Mouse (Mus musculus) heart, postnatal 36 days (tissue): Measurements from ENCODE around the gene Opcml. TPM values are rescaled to one million over a fixed set of nuclear protein-coding genes. Genes with fewer than 3 reads are reported as not detected.
A peak's percentile ranks its signal among the peaks of the same experiment; 100 is the strongest.

Source experiments
- DNase-seq, 2 experiments: peaks; one replicate each; pipeline ENCODE4 v3.0.0; 2021 to 2022
- intact Hi-C: fragments of 180-260 bp; cut with DNase I; formaldehyde crosslinking; loops from one replicate; pipeline ENCODE4 v1.15.1; 2025
- total RNA-seq, 2 experiments: library from RNA; stranded (reverse); gene quantifications; 2 replicates each; pipeline ENCODE4 v1.2.3; 2021

The Opcml gene
- total RNA-seq = 1 to 10 TPM in 1 of 2 experiments, under 1 TPM in 1; 0.86 to 1.2 TPM

DNA sequence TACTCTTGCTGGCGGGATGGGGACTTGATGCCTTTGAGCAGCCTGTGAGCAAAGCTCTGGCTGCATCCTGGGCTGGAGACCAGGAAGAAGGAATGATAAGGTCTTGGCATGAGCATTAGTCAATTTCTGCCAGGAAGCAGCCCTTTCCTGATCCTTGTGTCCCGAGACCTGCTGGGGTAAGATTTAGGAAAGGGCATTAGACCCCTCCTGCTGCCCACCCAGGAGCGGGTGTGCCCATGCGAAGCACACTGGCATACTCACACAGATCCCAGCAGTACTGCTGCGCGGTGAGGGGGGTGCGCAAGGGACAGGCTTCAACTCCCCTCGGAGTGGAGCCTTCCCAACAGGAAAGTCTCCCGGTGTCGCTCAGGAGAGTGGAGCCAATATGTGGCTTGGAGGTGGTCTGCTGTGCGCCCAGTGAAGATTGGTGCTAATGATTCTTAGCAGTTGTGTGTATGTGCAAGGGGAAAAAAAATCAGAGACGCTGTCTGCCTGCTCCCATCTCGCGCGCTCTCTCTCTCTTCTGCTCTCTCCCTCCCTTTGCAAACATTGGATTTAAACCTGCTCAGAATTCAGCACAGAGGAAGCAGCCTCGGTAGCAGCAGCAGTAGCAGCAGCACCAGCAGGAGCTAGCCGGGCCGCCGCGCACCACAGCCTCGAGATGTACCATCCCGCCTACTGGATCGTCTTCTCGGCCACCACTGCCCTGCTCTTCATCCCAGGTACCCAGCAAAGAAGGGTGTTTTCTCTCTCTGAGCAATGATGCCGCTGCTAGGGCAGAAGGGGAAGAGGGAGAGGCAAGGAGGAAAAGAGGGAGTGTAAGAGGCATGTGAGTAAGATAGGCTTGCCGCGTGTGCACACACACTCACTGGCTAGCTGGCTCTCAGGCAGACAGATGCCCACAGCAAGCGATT, at the start of gene Opcml:
Gene Opcml, plus strand, starts transcription at position 51 of the 914 bp plus-strand sequence.
- no peak for DNase-seq
- intact Hi-C loops = no loop called here

DNA sequence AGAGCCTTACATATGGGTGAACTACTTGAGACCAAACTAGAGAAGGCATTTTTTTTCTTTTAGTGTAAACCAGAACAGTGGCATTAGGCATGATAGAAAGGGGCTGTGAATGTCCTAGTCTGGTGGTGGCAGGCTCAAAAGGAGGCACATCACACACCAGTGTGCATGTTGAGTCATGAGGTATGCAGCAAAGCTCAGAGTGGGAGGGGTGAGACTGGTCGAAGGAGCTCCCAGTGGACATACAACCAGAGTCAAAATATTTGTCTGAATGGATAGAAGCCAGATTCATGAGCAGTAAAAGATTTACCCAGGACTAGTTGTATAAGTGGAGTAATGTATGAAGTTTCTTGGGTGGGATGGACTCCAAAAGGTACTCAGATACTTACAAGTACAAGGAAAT, 31.9 kb upstream of the Opcml start:
- no peak for DNase-seq
- intact Hi-C loops = no loop called here

DNA sequence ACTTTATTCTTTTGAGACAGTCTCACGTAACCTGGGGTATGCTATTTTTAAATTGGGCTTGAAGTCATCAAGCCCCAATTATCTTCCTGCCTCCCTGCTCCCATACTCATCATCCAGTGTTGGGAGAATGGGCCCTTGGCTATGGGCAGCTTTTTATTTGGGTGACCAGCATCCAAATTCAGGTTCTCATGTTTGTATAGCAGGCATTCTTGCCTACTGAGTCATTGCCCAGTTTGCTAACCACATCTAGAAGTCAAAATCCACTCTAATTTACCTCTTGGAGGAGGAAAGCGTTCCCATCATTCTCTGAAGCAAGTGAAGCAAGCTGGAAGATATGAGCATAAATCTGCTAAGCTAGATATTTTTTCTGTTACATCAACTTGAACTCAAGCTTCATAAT, 29.4 kb upstream of the Opcml start:
- intact Hi-C loops = no loop called here
- no peak for DNase-seq

DNA sequence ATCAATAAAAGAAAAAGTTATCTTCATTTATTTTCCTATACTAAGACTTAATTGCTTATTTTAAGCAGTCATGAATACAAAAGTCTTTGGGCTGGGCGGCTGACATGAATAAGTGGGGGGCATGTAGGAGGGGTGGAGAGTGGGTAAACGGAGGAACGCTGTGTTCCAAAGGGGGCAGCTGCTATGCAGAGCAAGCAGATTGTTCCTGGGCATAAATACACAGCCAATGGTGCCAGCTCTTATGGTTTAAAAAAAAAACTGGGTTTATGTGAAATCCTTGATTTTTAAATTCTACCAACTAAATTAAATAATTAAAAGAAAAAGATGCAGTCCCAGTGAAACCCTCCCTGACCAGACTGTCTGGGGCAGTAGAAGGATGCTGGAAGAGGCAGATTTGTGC, 24.1 kb upstream of the Opcml start:
- intact Hi-C loops = no loop called here
- DNase-seq = no peak

DNA sequence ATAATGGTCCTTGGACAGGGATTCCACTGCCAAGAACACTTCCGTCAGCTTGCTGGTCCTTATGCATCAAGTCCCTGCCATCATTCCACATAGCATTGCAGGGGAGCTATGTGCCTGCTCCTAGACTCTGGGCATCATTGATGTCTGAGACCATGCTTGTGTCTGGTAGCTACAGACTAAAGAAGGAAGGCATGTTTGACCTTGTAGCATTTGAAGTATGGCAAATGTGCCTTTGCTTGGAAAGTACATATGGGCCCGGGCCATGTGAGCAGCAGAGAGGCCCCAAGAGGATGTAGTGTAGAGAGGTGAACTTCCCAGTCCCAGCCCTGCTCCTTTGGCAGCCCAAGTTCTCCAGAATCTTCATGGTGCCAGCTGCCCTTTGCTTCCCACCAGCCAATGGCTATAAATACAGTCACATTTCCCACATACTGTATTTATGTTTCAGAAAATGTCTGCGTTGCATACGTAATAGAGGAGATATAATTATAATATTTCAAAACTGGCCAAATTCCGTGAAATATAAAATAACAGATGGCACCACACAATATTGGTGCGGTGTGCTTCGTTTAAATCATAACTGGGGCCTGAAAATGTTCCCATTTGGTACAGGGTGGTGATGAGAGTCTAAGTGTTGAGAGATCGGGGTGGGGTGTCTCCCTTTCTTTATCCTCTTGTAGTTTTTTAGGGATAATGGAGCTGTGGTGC, 23.2 kb upstream of the Opcml start:
- intact Hi-C loops = no loop called here
- DNase-seq = no peak

DNA sequence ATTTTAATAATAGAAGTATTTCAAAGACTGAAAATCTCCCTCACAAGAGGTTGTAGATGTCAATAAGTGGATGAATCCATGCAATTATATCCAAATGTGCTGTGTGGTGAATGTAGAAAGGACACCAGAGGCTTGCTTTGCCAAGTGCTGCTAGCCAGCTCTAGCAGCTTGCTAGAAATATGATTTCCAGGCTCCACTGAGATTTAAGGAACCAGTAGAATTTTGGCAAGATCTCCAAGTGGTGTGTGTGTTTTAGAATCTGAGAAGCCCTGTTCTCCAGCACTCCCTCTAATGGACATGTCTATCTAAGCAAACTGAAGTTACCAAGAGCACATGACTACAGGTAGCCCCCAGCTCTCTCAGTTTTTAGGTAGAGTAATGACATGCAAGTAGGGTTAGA, 21.8 kb upstream of the Opcml start:
- DNase-seq = no peak
- intact Hi-C loops = no loop called here

DNA sequence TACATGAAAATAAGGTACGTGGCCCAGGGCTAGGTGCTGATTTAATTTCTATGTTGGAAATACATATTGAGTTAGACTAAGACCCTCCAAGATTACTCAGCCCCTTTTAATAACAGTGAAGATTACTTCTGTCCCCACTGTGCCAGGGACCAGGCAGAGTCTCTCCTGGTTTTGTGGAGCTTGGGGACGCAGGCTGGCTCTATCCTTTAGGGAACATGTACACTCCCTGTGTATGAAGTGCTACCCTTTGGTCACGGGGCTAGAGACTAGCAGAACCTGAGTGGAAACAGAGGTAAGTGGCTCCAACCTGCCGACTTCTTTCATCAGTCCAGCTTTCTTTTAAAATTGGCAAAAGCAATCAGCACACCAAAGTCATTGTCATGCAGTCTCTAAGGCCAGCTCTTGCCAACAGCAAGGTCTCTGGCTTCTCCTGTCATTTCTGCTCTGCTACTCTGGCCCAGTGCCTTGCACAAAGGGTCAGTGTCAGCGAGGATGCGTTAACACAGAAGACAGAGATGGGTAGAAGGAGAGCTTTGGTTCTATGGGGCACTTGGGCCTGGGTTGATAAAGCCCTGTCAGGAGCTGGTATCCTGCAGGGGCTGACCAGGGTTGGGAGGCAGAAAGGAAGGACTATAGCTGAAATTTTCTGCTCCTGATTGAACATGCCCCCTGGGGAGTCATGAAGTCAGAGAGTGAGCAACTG, 9.1 kb upstream of the Opcml start:
- DNase-seq = no peak
- intact Hi-C loops = no loop called here

DNA sequence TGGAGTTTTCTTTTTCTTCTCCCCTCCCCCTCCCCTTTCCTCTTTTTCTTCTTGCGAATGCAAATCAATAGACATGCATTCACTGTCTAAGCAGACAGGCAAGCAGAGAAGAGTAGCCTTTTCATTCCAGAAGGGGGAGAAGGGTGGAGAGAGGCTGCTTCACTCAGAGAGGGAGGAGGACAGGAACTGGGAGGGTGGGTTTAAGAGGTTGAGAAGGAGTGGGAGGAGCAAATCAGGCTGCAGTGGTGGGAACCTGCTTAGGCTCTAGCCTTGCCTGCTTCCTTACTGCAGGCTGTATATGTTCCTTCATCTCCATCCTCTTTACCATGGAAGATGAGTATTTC, 8.6 kb upstream of the Opcml start:
- intact Hi-C loops = no loop called here
- no peak for DNase-seq

DNA sequence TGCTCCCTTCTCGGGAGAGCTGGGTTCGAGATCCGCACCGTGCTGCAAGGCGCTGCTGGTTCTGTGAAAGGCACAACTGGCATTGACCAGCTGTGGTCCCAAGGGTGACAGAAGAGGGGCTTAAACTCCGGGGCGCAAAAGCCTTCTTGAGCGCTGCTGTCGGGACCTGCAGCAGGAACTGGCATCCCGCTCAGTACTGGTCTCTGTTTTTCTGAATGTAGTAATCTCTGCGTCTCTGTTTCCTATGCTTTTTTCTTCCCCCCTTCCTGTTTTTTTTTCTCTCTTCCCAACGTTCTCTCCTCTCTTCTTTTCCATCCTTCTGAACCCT, 1.0 kb downstream of the Opcml start:
- DNase-seq = no peak
- intact Hi-C loops = no loop called here

DNA sequence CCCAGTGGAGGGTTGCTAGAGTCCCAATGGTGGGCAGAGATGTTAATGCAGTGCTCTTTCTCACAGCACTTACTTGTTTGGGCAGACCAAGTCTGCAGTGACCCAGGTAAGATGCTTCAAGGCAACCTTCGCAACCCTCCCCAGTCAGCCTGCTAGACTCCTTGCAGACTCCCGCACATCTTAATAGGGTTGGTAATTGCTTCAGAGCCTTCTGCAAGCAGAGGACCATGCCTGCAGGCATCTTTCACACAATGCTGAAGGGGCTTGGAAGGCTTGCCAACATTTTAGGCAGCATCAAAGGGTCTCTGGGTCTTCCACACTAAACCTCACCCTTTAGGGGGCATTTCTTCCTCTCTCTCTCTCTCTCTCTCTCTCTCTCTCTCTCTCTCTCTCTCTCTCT, 1.7 kb downstream of the Opcml start:
- no peak for DNase-seq
- intact Hi-C loops = no loop called here

DNA sequence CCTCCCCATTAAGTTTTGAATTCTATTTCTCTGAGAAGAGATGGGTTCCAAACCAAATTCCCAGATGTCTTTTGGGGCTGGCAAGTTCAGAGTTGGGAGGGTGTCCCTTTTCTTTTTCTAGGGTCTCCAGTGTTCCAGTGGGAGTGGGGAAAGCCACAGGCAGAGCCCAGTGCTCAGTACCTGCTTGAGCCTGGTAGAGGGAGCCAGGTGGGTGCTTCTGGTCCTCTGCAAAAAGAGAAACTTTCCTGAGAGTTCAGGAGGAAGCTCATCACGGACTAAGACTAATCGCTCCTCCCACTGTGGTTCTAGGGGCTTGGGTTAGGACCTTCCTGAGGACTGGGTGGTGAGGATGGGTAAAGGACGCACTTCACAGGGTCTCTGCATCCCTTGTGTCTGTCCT, 2.4 kb downstream of the Opcml start:
- intact Hi-C loops = no loop called here

DNA sequence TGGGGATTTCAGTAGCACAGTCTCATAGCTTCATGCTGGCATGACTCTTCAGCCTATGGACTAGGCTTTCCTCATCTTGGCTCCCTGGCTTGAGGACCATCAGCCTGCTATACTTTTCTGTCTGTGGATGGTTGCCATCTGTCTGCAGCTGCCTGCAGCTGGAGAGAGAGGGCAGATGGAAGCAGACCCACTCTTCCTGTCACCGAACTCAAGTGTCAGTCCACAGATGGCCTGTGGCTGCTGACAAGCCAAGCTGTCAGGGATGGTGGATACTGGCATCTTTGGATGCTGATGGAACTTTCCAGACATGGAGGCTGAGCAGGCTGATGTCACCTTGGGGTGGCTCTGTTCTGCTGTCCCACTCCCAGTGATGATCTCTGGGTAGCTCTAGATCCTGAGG, 6.0 kb downstream of the Opcml start:
- intact Hi-C loops = no loop called here
- no peak for DNase-seq

More for the DNA sequence above, 2.4 kb downstream of the Opcml start:
- no peak for DNase-seq

DNA sequence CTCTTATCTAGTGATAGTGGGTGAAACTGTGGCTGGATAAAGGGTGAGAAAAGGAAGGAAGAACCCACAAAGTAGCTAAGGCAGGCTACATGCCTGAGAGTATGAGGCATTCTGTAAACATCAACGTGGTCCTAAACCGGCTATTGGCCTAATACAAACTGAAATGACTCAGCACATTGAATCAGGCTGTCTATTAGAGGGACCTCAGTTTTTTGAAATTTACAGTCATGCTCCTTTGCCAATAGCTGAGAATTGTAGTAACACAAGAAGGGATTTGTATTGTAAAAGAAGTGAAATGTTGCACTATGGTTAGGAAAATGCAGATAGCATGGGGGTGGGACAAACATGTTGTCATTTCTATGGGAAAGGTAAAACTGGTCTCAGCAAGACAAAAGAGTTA, 10.4 kb downstream of the Opcml start:
- DNase-seq = no peak
- intact Hi-C loops = no loop called here

DNA sequence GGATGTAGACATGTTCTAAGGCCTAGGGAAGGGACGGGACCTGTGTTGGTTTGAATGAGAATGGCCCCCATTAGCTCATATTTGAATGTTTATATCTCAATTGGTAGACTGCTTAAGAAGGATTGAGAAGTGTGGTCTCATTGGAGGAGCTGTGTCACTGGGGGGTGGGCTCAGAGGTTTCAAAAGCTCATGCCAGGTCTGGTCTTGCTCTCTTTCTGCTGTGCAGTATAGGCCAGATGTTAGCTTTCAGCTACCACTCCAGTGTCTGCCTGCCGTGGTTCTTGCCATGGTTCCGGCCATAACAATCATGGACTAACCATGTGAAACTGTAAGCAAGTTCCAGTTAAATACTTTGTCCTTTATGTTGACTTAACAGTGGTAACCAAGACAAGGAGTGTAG, 11.2 kb downstream of the Opcml start:
- DNase-seq = no peak
- intact Hi-C loops = no loop called here

DNA sequence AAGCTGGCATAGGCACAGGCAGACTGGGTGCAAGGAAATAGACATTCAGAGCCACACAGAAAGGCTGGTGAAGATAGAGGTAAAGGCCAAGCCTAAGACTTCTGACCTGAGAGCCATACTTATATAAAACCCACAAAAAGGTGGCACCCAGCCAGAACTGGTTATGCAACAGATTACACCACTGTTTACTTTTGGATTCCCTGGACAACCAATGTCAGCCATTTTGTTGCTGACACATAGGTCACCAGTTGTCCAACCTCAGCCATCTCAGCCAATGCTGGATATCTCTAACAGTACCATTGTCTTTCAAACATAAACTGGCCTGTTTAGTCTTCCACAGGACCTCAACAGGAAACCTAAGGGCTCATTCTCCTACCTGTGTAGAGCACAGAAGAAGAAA, 11.8 kb downstream of the Opcml start:
- no peak for DNase-seq
- intact Hi-C loops = no loop called here

DNA sequence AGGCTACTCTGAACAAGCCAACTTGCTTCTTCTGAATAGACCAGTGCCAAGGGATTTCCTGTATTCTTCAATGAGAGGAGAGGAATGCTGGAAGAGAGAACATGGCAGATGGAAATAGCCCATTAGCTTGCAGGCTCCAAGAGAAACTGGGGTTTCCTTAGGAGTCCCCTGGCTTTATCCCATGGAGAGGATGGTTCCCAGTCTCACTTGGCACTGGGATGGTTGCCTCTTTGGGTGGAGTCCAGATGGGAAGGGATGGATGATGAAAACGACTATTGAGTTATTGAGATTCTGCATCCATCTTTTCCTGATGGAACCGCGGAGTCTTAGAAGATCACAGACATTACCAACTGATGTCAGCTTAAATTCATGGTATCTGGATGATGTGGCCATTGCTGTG, 13.9 kb downstream of the Opcml start:
- DNase-seq = no peak
- intact Hi-C loops = no loop called here

DNA sequence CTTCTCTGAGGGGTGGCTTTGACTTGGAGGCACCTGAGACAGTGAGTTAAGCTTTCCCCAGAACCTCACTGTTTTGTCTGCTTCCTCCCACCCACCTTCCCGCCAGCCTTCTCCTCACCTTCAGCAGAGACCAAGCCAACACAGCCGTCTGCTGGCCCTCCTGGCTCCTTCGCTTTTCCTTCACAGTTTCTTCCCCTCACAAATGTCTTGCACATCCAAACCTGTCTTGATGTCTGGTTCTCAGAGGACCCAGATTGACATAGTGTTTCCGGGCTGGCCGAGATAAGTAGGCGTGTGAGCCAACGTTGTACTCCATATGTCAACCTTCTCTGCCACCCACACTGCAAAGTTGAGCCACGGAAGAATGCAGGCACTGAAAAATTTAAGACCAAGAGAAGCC, 19.2 kb downstream of the Opcml start:
- intact Hi-C loops = no loop called here
- DNase-seq = no peak

DNA sequence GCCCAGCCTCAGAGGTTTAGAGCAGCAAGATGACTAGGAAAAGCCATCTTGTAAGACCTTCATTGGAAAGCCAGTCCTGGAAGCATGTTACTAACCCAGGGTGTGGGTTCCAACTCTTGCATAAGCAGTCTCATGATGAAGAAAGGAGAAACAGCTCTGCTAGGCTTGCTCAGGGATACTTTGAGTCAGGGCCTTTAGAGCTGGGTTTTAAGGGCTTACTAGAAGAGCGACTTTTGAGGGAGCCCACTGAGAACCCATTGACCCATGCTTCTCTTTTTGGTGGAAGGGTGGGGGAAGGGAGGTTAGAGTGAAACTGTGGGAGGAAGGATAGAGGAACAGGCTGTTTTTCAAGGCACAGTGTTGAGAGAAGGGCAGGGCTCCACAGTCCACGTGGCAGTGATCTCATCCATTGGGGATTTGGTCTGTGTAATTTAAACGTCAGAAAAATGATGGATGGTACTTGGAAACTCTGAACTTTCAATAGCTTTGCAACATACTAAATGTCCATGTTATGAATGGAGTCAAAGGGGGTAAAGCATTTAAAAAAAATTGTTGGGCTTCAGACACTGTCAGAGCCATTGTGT, 22.7 kb downstream of the Opcml start:
- intact Hi-C loops = no loop called here
- peak in 1 of 2 experiments; percentile 2 for DNase-seq

DNA sequence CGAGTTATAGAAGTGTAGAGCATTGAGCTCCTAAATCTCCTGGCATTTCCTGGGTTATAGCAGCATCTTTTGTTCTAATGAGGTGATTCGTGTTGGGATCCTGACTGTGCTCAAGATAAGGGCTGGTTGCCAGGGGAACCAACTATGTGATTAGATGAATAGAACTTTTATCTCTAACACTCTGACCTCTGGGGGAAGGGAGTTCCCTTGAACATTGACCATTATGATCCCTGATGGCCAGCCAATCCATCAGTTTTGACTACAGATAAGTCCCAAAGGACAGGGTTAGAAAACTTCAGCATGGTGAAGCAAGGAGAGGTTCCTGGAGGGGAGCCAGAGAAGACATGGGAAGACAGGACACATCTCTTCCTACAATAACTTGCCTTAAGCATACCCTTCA, 23.6 kb downstream of the Opcml start:
- no peak for DNase-seq
- intact Hi-C loops = no loop called here

DNA sequence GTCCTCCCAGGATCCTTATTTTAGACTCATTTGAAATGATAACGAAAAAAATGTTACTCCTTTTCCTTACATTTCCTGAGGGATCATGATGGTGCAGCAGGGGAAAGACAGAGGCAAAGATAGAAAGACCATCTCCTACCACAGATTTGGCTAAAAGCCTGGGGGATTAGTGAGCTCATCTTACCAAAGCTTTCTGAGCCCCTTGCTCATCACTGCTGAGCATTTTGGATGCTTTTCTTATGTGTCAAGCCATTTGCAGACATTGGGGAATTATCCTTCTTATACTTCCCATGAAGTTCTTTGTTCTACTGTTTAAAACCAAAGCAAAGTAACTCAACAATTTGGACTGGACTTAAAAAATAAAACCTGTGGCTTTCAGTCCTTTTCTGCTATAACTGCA, 30.6 kb downstream of the Opcml start:
- intact Hi-C loops = no loop called here

DNA sequence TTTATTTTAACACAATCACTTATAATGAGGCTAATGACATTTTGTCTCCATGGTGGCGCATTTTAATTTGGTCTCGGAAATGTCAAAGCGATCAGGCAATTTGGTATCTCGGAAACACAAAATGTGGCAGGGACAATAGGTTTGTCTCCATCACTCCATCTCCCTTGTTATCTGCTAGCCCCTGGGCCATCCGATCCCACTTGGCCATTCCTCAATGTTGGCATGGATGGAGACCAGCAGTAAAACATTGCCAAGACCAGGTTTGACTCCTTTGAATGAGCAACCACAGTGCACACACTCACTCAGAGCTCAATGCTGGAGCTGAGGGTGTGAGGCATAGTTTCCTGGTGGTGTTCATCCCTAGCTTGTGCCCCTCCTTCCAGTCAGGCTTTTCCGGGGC, 32.1 kb downstream of the Opcml start:
- no peak for DNase-seq
- intact Hi-C loops = no loop called here

More for the DNA sequence above, 30.6 kb downstream of the Opcml start:
- DNase-seq = no peak
